Mouse (Mus musculus): ENCODE results near the gene Fam131b.

DNA sequence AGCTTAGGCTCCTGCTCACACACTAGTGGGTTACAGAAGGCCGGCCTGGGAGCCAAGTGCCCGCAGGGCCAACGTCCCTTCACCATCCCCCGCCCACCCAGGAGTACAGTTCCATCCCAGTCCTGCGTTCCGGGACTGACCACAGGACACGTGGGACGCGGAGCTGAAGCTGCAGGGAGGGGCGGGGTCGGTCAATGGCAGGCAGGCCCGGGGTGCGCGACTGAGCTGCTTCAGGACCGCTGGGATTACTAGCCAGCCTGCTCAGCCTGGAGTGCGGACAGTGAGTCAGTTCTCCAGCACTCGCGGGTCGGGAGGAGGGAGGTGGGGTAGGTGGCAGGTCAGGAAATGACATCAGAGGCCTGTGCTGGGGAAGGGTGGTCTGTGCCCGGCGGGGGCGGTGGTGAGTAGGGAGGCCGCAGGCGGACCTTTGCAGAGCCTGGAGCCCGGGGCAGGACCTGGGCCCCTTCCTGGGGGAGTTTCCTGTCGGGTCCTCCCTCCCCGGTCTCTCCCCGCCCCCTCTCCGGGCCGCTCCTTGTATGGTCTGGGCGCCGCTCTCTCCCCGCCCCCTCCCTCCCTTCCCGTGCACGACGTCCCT lies 25.1 kb upstream of the Fam131b start, which contains the start of gene Zyx:
- TF ChIP-seq CTCF (IDR thresholded peaks at IDR 0.05; ENCODE audit: control insufficient read depth, insufficient read depth, insufficient read length) = no peak
- TF ChIP-seq MAX (IDR thresholded peaks at IDR 0.05) = peak; percentile 86
